Mouse (Mus musculus): ENCODE measurements around the gene Spag17.

Gene Spag17

GRCm38 (mm10) chr3:100162315-100163105, 277.3 kb downstream of the Spag17 start, which contains the start of the genes Gdap2 and Wdr3:
TSS of gene Gdap2 (plus strand) at chr3:100162381.
TSS of gene Wdr3 (minus strand) at chr3:100162407.
- DNase-seq (ENCODE audit: low read depth, low spot score): peak; percentile 88

- no peak for DNase-seq (ENCODE audit: low read depth, low spot score)
Observed at GRCm38 (mm10) chr3:100163556-100163955, 278.4 kb downstream of the Spag17 start.

GRCm38 (mm10) chr3:100164991-100165390, 279.8 kb downstream of the Spag17 start:
- no peak for DNase-seq (ENCODE audit: low read depth, low spot score)

GRCm38 (mm10) chr3:100176031-100176430, 290.8 kb downstream of the Spag17 start:
- peak; percentile 15 for DNase-seq (ENCODE audit: low read depth, low spot score)

DNA sequence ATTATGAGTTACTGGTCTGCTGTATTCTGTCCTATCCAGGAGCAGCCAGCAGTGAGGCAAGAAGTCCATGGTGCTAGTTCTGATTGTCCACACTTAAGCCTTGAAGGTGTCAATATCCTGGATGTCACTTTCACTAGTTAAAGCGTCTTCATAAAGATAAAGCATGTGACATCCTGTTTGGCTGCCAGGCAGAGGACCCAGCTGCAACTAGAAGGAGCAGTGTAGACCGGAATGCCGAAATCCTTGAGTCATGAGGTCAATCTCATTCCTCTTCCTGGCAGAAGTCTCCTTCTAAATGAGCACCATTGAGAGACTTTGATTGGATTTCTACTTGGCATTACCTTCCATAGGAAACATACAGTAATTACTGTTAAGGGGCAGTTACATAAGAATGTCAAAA, 295.3 kb downstream of the Spag17 start:
- DNase-seq (ENCODE audit: low read depth, low spot score): no peak

GRCm38 (mm10) chr3:100189444-100189843, 304.2 kb downstream of the Spag17 start:
- DNase-seq (ENCODE audit: low read depth, low spot score): peak; percentile 42

- DNase-seq (ENCODE audit: low read depth, low spot score): no peak
Observed at GRCm38 (mm10) chr3:100189861-100190260, 304.7 kb downstream of the Spag17 start.
